Mouse (Mus musculus) thymus, adult 2 months (tissue): ENCODE results near the gene Creb5.

ENCODE experiments used
- CTCF ChIP-seq: fragments of 200-500 bp; IDR thresholded peaks from 2 replicates; pipeline ENCODE4 v1.5.1; 2012; ENCODE audit warnings: mild to moderate bottlenecking, control low read depth, low read length, moderate library complexity, borderline replicate concordance; ENCODE audit not compliant: control insufficient read depth, poor library complexity, insufficient read depth; ENCODE audit errors: extremely low read depth
- POLR2A ChIP-seq: fragments of 200-500 bp; IDR thresholded peaks from 2 replicates; pipeline ENCODE4 v1.6.1; 2012; ENCODE audit warnings: mild to moderate bottlenecking, low read length, control low read depth, moderate library complexity; ENCODE audit not compliant: control insufficient read depth, poor library complexity, insufficient read depth; ENCODE audit errors: extremely low read depth

- no peak for TF ChIP-seq CTCF
- TF ChIP-seq POLR2A, result no peak
These were observed 557 bp upstream of the Creb5 start for GRCm38 (mm10) chr6:53286389-53287037.
